Mouse (Mus musculus) megakaryocyte, embryonic 14.5 days (primary cell): Measurements from ENCODE around the gene Rgcc.

Experiments
- FLI1 ChIP-seq: IDR thresholded peaks from 2 replicates; pipeline ENCODE4 v1.6.1; 2012; ENCODE audit warnings: low read length, inconsistent platforms, mixed read lengths
- GATA1 ChIP-seq: IDR thresholded peaks from 3 replicates; pipeline ENCODE4 v1.6.1; 2012; ENCODE audit warnings: mixed read lengths, low read length, inconsistent platforms, borderline replicate concordance

GRCm38 (mm10) chr14:79301466-79301875 is at the start of gene Rgcc:
- no peak for TF ChIP-seq GATA1
- TF ChIP-seq FLI1 = no peak
